Mouse (Mus musculus): ENCODE data around the gene Rere. TPM values are rescaled to one million over a fixed set of nuclear protein-coding genes. Genes with fewer than 3 reads are reported as not detected.
A peak's percentile ranks its signal among the peaks of the same experiment; 100 is the strongest.
"Not testable (repeated sequence)": the region's sequence is repeated elsewhere in the genome, so short reads cannot be mapped to it uniquely, and the experiment has no call there.

The Rere gene
- polyA plus RNA-seq, 1 experiment from 2014 or later: 24.5 TPM

GRCm38 (mm10) chr4:150591602-150592001 is 310.2 kb downstream of the Rere start:
- H3K4me1 ChIP-seq: peaks cover 36% of the 10 kb centered on the region
- 80% methylated on average over 4 of the region's 4 CpGs for WGBS
- no peaks in the 10 kb centered on the region for H3K27me3 ChIP-seq (ENCODE audit: low read depth, poor library complexity, severe bottlenecking)
- no peaks in the 10 kb centered on the region for H3K36me3 ChIP-seq
- H3K9me3 ChIP-seq (replicated peaks): no peaks in the 10 kb centered on the region
- H3K4me3 ChIP-seq: no peak overlapping the region
- H3K27ac ChIP-seq (replicated peaks): 0 out of 2 replicates have a peak overlapping the region, but pooled peaks have one; percentile 4
- no peak for DNase-seq (ENCODE audit: low spot score)

- DNase-seq (ENCODE audit: low spot score): no peak
- H3K9me3 ChIP-seq (replicated peaks): no peaks in the 10 kb centered on the region
- no peak overlapping the region for H3K4me3 ChIP-seq
- H3K27ac ChIP-seq (replicated peaks): no peak overlapping the region
- peaks cover 36% of the 10 kb centered on the region for H3K4me1 ChIP-seq
- H3K36me3 ChIP-seq: no peaks in the 10 kb centered on the region
- WGBS: 91% methylated on average over 6 of the region's 6 CpGs
- no peaks in the 10 kb centered on the region for H3K27me3 ChIP-seq (ENCODE audit: low read depth, poor library complexity, severe bottlenecking)
Measured at GRCm38 (mm10) chr4:150592087-150592486, 310.6 kb downstream of the Rere start.

DNA sequence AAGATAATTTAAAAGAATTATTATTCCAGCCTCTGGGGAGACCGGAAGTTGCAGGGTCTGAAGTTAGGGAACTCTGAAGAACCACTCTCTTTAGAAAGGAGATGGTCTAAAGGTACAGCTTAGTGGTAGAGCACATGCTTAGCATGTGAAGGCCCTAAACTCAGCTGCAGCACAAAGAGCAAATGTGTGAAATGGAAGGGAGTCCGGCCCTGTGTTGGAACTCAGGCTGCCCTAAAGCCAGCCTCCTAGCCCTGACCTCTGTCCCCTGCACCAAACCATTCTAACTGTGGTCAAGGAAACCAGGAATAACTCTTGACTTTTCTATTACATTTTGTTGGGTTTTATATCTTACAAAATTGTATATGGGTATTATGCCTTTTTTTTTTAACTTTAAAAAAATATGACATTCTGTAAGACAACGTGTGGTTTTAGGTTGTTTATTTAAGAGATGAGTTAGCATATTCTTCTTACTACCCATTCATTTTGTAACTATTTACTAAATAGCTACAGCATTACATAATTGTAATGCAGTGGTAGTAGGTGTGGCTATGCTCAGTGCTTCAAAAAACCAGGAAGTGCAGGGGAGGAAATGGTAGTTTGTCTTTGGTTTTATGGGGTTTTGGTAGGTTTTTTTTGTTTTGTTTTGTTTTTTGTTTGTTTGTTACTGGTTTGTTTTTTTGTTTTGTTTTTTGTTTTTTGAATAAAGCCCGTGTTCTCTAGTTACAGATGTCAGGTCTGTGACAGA is 312.2 kb downstream of the Rere start:
- no peaks in the 10 kb centered on the region for H3K27me3 ChIP-seq (ENCODE audit: low read depth, poor library complexity, severe bottlenecking)

GRCm38 (mm10) chr4:150594298-150594829 is 312.9 kb downstream of the Rere start:
- H3K4me1 ChIP-seq: peaks cover 31% of the 10 kb centered on the region
- no peak overlapping the region for H3K4me3 ChIP-seq
- no peaks in the 10 kb centered on the region for H3K27me3 ChIP-seq (ENCODE audit: low read depth, poor library complexity, severe bottlenecking)
- no peaks in the 10 kb centered on the region for H3K9me3 ChIP-seq (replicated peaks)
- no peak for DNase-seq (ENCODE audit: low spot score)
- WGBS: 95% methylated on average over 4 of the region's 4 CpGs
- no peaks in the 10 kb centered on the region for H3K36me3 ChIP-seq
- H3K27ac ChIP-seq (replicated peaks): no peak overlapping the region

More for the DNA sequence above, 312.2 kb downstream of the Rere start:
- peaks cover 28% of the 10 kb centered on the region for H3K4me1 ChIP-seq
- H3K4me3 ChIP-seq: no peak overlapping the region
- no peaks in the 10 kb centered on the region for H3K36me3 ChIP-seq
- no peak for DNase-seq (ENCODE audit: low spot score)
- WGBS: 87% methylated on average over 4 of the region's 4 CpGs
- no peaks in the 10 kb centered on the region for H3K9me3 ChIP-seq (replicated peaks)
- no peak overlapping the region for H3K27ac ChIP-seq (replicated peaks)

GRCm38 (mm10) chr4:150595071-150595470 is 313.6 kb downstream of the Rere start:
- H3K4me1 ChIP-seq: peaks cover 30% of the 10 kb centered on the region
- 85% methylated on average over 3 of the region's 3 CpGs for WGBS
- no peak overlapping the region for H3K4me3 ChIP-seq
- H3K27ac ChIP-seq (replicated peaks): no peak overlapping the region
- H3K9me3 ChIP-seq (replicated peaks): no peaks in the 10 kb centered on the region
- no peak for DNase-seq (ENCODE audit: low spot score)
- no peaks in the 10 kb centered on the region for H3K36me3 ChIP-seq
- H3K27me3 ChIP-seq (ENCODE audit: low read depth, poor library complexity, severe bottlenecking): no peaks in the 10 kb centered on the region

DNA sequence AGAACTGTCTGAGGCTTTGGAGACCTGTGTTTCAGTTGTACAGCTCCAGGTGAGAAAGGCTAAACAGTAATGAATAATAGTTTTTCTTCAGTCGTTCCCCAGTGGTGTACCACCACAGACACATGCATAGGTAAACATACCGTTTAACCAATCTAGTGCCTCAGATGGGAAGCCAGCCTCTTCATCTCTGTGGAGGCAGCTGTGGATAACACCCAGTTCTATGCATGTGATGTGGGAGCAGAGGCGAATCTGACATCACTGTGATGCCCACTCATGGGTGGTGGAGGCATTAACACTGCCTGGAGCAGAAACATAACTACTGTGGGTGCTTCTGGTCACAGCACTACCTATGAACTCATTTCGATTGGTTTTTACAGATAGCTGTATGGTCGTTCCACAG is 314.5 kb downstream of the Rere start:
- WGBS: 91% methylated on average over 5 of the region's 5 CpGs
- no peaks in the 10 kb centered on the region for H3K27me3 ChIP-seq (ENCODE audit: low read depth, poor library complexity, severe bottlenecking)
- H3K4me1 ChIP-seq: peaks cover 21% of the 10 kb centered on the region

DNA sequence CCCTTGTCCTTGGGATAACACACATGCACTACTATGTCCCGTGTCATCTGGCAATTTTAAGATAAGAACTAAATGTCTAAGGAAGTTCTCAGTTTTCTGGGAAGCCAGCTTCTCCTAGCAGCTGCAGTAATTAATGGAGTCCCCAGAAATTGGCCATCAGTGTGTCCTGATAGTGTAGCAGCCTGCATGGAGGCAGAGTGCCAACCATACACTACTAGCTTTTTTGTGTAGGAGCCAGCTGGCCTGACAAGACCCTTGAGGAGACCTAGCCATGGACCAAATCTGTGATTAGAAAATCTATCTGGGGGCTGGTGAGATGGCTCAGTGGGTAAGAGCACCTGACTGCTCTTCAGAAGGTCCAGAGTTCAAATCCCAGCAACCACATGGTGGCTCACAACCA is 317.2 kb downstream of the Rere start:
- Histone ChIP-seq H3K4me1 (peaks cover 16% of the 10 kb centered on the region), H3K27me3 (ENCODE audit: low read depth, poor library complexity, severe bottlenecking) (no peaks in the 10 kb centered on the region), H3K27ac (replicated peaks) (no peak overlapping the region), H3K4me3 (no peak overlapping the region), H3K9me3 (replicated peaks) (no peaks in the 10 kb centered on the region), H3K36me3 (0 out of 2 replicates have a peak, but pooled peaks cover 3% of the 10 kb centered on the region)
- DNase-seq (ENCODE audit: low spot score): no peak
- WGBS: 91% methylated on average over 1 of the region's 1 CpGs

More for the DNA sequence above, 314.5 kb downstream of the Rere start:
- DNase-seq (ENCODE audit: low spot score): no peak
- Histone ChIP-seq H3K36me3 (no peaks in the 10 kb centered on the region), H3K27ac (replicated peaks) (no peak overlapping the region), H3K9me3 (replicated peaks) (no peaks in the 10 kb centered on the region), H3K4me3 (no peak overlapping the region)

- Histone ChIP-seq H3K4me3 (no peak overlapping the region), H3K4me1 (peaks cover 22% of the 10 kb centered on the region), H3K27ac (replicated peaks) (no peak overlapping the region), H3K9me3 (replicated peaks) (no peaks in the 10 kb centered on the region), H3K36me3 (0 out of 2 replicates have a peak, but pooled peaks cover 3% of the 10 kb centered on the region), H3K27me3 (ENCODE audit: low read depth, poor library complexity, severe bottlenecking) (no peaks in the 10 kb centered on the region)
- DNase-seq (ENCODE audit: low spot score): no peak
- WGBS: 78% methylated on average over 3 of the region's 3 CpGs
Measured at GRCm38 (mm10) chr4:150599119-150599992, 317.9 kb downstream of the Rere start.

DNA sequence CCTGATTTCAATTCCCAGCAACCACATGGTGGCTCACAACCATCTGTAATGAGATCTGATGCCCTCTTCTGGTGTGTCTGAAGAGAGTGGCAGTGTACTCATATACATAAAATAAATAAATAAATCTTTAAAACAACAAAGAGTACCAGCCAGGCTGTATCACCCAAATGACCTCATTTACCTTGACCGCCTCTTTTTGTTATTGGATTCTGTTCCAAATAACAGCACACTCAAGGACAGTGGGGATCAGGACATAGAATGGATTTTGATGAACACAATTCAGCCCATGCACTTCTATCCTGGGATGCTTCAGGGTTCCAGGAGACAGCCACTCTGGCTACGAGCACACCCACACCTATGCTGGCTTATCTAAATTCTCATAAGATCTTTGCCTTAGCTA is 319.1 kb downstream of the Rere start:
- H3K27me3 ChIP-seq (ENCODE audit: low read depth, poor library complexity, severe bottlenecking); H3K27ac ChIP-seq (replicated peaks); DNase-seq (ENCODE audit: low spot score); H3K4me3 ChIP-seq; H3K36me3 ChIP-seq; H3K9me3 ChIP-seq (replicated peaks): not testable (repeated sequence)
- WGBS: 93% methylated on average over 2 of the region's 2 CpGs
- H3K4me1 ChIP-seq: peaks cover 32% of the 10 kb centered on the region

DNA sequence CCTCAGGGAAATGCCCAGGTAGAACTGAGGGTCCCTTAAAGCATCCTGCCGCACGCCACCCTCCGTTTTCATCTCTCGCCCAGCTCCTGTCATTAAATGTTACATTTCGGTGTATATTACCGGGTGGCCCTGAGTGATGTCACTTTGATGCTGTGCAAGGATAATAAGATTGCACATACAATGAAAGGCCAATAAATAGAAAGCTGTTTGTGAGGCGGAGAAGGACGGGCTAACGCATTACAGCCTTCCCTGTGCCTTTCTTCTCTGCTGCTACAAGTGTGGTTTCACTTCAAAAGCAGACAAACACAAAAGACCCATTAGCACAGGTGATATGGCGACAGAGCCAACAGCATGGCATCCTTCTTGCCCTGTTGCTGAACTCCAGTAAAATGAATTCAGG is 320.0 kb downstream of the Rere start:
- H3K27ac ChIP-seq (replicated peaks): no peak overlapping the region
- peaks cover 42% of the 10 kb centered on the region for H3K4me1 ChIP-seq
- DNase-seq (ENCODE audit: low spot score): no peak
- H3K36me3 ChIP-seq: 0 out of 2 replicates have a peak, but pooled peaks cover 3% of the 10 kb centered on the region
- H3K4me3 ChIP-seq: no peak overlapping the region
- WGBS: 95% methylated on average over 10 of the region's 10 CpGs
- H3K27me3 ChIP-seq (ENCODE audit: low read depth, poor library complexity, severe bottlenecking): no peaks in the 10 kb centered on the region
- no peaks in the 10 kb centered on the region for H3K9me3 ChIP-seq (replicated peaks)

DNA sequence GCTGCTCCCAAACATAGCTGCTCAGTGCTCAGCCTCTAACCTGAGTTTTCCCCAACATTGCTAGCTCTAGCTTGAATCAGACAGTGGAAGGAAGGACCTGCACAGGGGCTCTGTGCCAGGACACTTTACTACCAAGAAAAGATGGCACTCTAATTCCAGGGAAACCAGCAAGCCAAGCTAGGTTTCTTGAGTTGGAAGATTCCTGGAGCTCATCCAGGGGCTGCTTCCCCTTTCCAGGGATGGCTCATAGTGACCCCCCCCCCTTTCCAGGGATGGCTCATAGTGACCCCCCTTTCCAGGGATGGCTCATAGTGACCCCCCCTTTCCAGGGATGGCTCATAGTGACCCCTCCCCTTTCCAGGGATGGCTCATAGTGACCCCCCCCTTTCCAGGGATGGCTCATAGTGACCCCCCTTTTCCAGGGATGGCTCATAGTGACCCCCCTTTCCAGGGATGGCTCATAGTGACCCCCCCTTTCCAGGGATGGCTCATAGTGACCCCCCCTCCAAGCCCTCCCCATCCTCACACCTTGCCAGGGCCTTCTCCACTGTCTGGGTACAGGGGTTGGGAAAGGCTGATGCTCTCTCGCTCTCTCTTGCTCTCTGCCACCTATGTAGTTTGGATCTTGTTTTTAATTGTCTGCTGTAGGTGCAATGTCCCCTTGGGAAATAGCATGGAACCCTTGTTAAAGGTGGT is 322.1 kb downstream of the Rere start:
- 100% methylated on average over 1 of the region's 1 CpGs for WGBS
- Histone ChIP-seq H3K4me3 (no peak overlapping the region), H3K4me1 (peaks cover 56% of the 10 kb centered on the region), H3K27me3 (ENCODE audit: low read depth, poor library complexity, severe bottlenecking) (no peaks in the 10 kb centered on the region), H3K27ac (replicated peaks) (no peak overlapping the region), H3K36me3 (0 out of 2 replicates have a peak, but pooled peaks cover 3% of the 10 kb centered on the region), H3K9me3 (replicated peaks) (no peaks in the 10 kb centered on the region)
- no peak for DNase-seq (ENCODE audit: low spot score)

DNA sequence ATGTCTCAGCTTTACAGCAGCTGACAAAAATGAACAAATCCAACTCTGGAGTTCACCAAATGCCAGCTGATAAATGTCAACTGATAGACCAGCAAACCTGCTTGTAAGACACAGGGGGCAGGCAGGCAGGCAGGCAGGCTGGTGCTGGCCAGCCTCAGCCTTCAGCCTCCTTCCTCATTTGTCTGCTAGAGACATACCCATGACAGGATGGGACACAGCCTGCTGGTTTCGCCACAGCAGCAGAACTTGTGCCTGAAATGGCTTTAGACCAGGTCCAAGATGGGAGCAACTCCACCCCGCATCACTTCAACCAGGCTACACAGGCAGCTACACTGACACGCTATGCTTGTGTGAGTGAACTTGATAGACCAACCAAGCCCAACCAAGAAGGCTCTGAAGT is 324.4 kb downstream of the Rere start:
- Histone ChIP-seq H3K27me3 (ENCODE audit: low read depth, poor library complexity, severe bottlenecking) (no peaks in the 10 kb centered on the region), H3K9me3 (replicated peaks) (no peaks in the 10 kb centered on the region), H3K4me1 (peaks cover 49% of the 10 kb centered on the region), H3K36me3 (peaks cover 17% of the 10 kb centered on the region), H3K27ac (replicated peaks) (peak overlapping the region; percentile 86), H3K4me3 (peak overlapping the region; percentile 18)
- DNase-seq (ENCODE audit: low spot score): no peak
- 82% methylated on average over 3 of the region's 3 CpGs for WGBS

Measured in midbrain, embryonic 10.5 days (tissue).